15 mouse cellular contexts compared by ENCODE assay signal in genomic region chrX:52113651-52114050, GRCm38 (mm10). TPM values are rescaled to one million over a fixed set of nuclear protein-coding genes. Genes with fewer than 3 reads are reported as not detected.
"Had no signal": no experiment of that assay in that cellular context is flagged by ENCODE, and none has a peak within 500 bp of the region (broad histone marks: within the 10 kb centered on the region; RNA-seq: fewer than 3 reads in every experiment).

No protein-coding gene starts in this region.

- H3K9ac ChIP-seq: midbrain, embryonic 15.5 days; neural tube, embryonic 12.5 days had no signal

- DNase-seq: kidney, adult 11 months; kidney, postnatal 10 days; lung, adult 2 months; lung, postnatal 36 days; retina, postnatal 1 day; right cerebral cortex, postnatal 4 days; spleen, adult 18-20 months; thymus, adult 18-20 months; thymus, postnatal 36 days had no signal

- H3K27ac ChIP-seq: limb, embryonic 10.5 days; midbrain, embryonic 15.5 days; neural tube, embryonic 12.5 days had no signal

- ATAC-seq: lung, postnatal 0 days; midbrain, embryonic 15.5 days had no signal

- H3K4me1 ChIP-seq: limb, embryonic 10.5 days; midbrain, embryonic 15.5 days; neural tube, embryonic 12.5 days had no signal

- H3K9me3 ChIP-seq: limb, embryonic 10.5 days; midbrain, embryonic 15.5 days; neural tube, embryonic 12.5 days had no signal

- H3K4me2 ChIP-seq: midbrain, embryonic 11.5 days; midbrain, embryonic 15.5 days; neural tube, embryonic 12.5 days had no signal

- H3K4me3 ChIP-seq: limb, embryonic 10.5 days; midbrain, embryonic 15.5 days; neural tube, embryonic 12.5 days had no signal

- H3K36me3 ChIP-seq: limb, embryonic 10.5 days; midbrain, embryonic 15.5 days; neural tube, embryonic 12.5 days had no signal

- H3K27me3 ChIP-seq: midbrain, embryonic 15.5 days; neural tube, embryonic 12.5 days had no signal

RNA-seq across cellular contexts. Expression of gene Gpc4, which starts 51.4 kb away (rescaled TPM):
- total RNA-seq: neutrophil, adult 5-6 weeks had no signal
